Mouse (Mus musculus) erythroblast, embryonic 14.5 days (primary cell): ENCODE measurements around the gene Zfp384.

ENCODE experiments used
- GATA1 ChIP-seq: IDR thresholded peaks from 2 replicates; pipeline ENCODE4 v1.6.1; 2012; ENCODE audit warnings: low read length, inconsistent platforms, mixed read lengths
- TAL1 ChIP-seq: IDR thresholded peaks from 3 replicates; pipeline ENCODE4 v1.6.1; 2012; ENCODE audit warnings: low read length, inconsistent platforms, mixed read lengths

DNA sequence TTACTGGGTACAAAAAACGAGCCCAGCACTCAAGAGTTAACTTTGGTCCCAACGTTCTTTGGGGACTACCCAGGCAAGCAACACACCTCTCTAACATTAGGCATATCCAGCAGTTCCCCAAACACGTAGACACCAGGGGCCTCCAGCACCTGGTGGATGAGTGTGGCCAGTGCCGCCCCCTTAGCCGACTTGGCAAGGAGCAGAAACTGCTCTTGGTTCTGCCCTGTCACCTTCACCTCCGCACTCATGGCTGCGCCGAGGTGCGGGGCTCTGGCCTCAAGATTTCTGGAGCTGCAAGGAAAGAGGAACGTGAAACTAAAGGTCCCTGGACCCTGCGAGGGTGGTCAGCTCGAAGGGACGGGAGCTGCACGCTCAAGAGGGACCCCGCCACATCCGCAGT lies 44.3 kb upstream of the Zfp384 start:
- TF ChIP-seq GATA1 (no peak), TAL1 (no peak)
